Mouse (Mus musculus) cerebellum, adult 11 months (tissue): ENCODE results near the gene Fam241b.
"Not testable (repeated sequence)": the region's sequence is repeated elsewhere in the genome, so short reads cannot be mapped to it uniquely, and the experiment has no call there.

Experiments
- DNase-seq: peaks from one replicate; pipeline ENCODE4 v3.0.0; 2022

Fam241b gene

GRCm38 (mm10) chr10:62128316-62128951 is 15.3 kb downstream of the Fam241b start:
- DNase-seq, result no peak

GRCm38 (mm10) chr10:62127711-62128231 is 15.9 kb downstream of the Fam241b start:
- no peak for DNase-seq

GRCm38 (mm10) chr10:62127137-62127536 is 16.6 kb downstream of the Fam241b start:
- DNase-seq, result no peak

- no peak for DNase-seq
These were observed 29.7 kb downstream of the Fam241b start for GRCm38 (mm10) chr10:62113865-62114647.

GRCm38 (mm10) chr10:62111207-62111576 is 32.5 kb downstream of the Fam241b start:
- peak; percentile 54 for DNase-seq

- peak; percentile 92 for DNase-seq
These were observed 33.1 kb downstream of the Fam241b start for GRCm38 (mm10) chr10:62110504-62111206.

- DNase-seq, result no peak
These were observed 36.7 kb downstream of the Fam241b start for GRCm38 (mm10) chr10:62107048-62107447.

GRCm38 (mm10) chr10:62104835-62105576 is 38.7 kb downstream of the Fam241b start:
- peak; percentile 68 for DNase-seq

- peak; percentile 73 for DNase-seq
These were observed 41.9 kb downstream of the Fam241b start for GRCm38 (mm10) chr10:62101504-62102439.

GRCm38 (mm10) chr10:62099749-62100403 is 43.8 kb downstream of the Fam241b start:
- no peak for DNase-seq

- no peak for DNase-seq
These were observed 49.3 kb downstream of the Fam241b start for GRCm38 (mm10) chr10:62094401-62094800.

GRCm38 (mm10) chr10:62093903-62094302 is 49.8 kb downstream of the Fam241b start:
- DNase-seq, result no peak

GRCm38 (mm10) chr10:62089486-62089885 is 54.2 kb downstream of the Fam241b start:
- DNase-seq, result no peak

- DNase-seq, result no peak
These were observed 54.6 kb downstream of the Fam241b start for GRCm38 (mm10) chr10:62089071-62089470.

GRCm38 (mm10) chr10:62088411-62088810 is 55.3 kb downstream of the Fam241b start:
- DNase-seq, result no peak

GRCm38 (mm10) chr10:62086826-62087225 is 56.9 kb downstream of the Fam241b start:
- DNase-seq, result no peak

- no peak for DNase-seq
These were observed 57.7 kb downstream of the Fam241b start for GRCm38 (mm10) chr10:62086044-62086443.

- no peak for DNase-seq
These were observed 67.2 kb downstream of the Fam241b start for GRCm38 (mm10) chr10:62076248-62077134.

GRCm38 (mm10) chr10:62071346-62071745 is 72.4 kb downstream of the Fam241b start:
- not testable (repeated sequence) for DNase-seq

GRCm38 (mm10) chr10:62070636-62071035 is 73.1 kb downstream of the Fam241b start:
- DNase-seq, result no peak
